Mouse (Mus musculus): ENCODE results near the gene Stxbp3. TPM values are rescaled to one million over a fixed set of nuclear protein-coding genes. Genes with fewer than 3 reads are reported as not detected.

Gene Stxbp3
- polyA plus RNA-seq, 1 experiment from 2014 or later, result 29.3 TPM

DNA sequence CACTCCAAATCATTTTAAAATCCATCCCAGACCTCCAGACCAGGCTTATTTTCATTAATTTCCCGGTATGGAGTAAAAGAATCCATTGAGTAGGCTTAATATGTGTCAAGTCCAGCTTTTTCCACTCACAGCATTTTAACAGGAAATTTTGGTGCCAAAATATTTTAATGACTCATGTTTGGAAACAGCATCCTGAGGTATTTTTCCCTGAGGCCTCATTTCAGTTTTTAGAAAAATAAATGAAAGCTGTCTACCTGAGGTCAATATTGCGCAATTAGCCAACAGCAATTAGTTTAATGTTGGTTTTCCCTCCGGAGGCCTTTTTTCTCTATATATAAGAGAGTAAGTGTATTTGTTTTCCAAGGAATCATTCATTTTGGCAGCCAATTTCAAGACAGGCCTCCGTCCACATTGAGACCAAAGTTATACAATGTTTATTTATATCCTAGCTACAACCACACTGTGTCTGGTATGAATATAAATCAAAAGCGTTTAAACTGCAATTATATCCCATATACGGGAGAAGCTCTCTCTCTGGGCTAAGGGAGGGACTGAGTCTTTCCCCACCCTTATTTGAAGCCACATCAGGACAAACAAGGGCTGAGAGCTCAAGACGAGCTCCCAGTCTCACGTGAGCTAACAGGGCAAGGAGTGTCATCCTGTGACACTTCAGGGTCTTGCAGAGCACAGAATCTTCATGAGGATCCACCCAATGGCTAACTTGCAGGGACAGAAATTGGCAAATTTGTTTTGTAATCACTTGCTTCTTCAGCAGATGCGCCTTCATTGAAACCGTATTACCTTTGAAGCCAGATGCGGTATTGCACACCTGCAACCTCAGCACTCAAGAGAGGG is 80.5 kb downstream of the Stxbp3 start:
- Histone ChIP-seq H3K4me3 (no peak overlapping the region), H3K27ac (no peak overlapping the region), H3K9ac (no peak overlapping the region), H3K4me2 (replicated peaks) (no peak overlapping the region), H3K36me3 (no peaks in the 10 kb centered on the region), H3K9me3 (no peaks in the 10 kb centered on the region), H3K4me1 (0 out of 2 replicates have a peak, but pooled peaks cover 2% of the 10 kb centered on the region), H3K27me3 (no peaks in the 10 kb centered on the region)
- WGBS, result 70% methylated on average over 11 of the region's 11 CpGs
- ATAC-seq (ENCODE audit: insufficient number of reproducible peaks, insufficient read depth, low FRiP score, low TSS enrichment), result no peak

DNA sequence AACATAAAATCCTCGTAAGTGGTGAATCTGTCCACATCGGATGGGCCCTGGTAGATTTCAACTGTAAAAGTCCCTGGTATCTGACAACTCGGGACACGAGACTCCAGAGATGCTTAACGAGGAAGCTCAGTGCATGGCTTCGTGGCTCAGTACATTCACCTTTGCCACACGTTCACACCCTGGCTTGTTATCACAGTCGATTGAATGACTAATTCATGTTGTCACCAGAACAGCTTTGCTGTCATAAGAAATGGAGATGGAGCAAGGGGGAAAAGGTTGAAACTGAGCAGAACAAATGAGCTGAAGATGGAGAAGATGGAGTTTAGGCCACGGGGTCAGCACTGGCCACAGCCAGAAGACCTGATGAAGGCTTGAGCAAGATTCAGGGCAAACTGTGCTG is 82.8 kb downstream of the Stxbp3 start:
- Histone ChIP-seq H3K27me3 (no peaks in the 10 kb centered on the region), H3K27ac (no peak overlapping the region), H3K36me3 (no peaks in the 10 kb centered on the region), H3K9me3 (no peaks in the 10 kb centered on the region), H3K4me3 (no peak overlapping the region), H3K4me2 (replicated peaks) (no peak overlapping the region), H3K4me1 (peaks cover 2% of the 10 kb centered on the region; the same call in 1 of the 2 replicates), H3K9ac (no peak overlapping the region)
- WGBS, result 72% methylated on average over 9 of the region's 9 CpGs
- no peak for ATAC-seq (ENCODE audit: insufficient number of reproducible peaks, insufficient read depth, low FRiP score, low TSS enrichment)

DNA sequence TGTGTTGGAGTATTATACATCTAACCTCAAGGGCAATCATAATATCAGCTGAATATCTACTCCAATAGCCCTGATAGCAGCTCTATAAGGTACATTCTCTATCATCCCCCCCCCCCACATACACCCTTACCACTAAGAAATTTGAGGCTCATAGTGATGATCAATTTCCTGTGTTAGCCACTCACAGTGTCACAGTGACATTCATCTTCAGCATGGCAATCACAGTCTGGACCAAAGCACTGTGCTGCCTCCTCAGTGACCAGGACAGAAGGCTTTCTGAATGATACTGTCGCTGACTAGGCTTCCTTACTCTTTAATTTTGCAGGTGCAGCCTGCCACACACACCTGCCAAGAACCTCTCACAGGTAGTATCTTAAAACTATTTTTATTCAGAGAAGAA is 84.2 kb downstream of the Stxbp3 start:
- no peak overlapping the region for H3K4me3 ChIP-seq
- WGBS, result 73% methylated on average over 1 of the region's 1 CpGs
- no peak overlapping the region for H3K27ac ChIP-seq
- no peak overlapping the region for H3K4me2 ChIP-seq (replicated peaks)
- no peak overlapping the region for H3K9ac ChIP-seq
- no peaks in the 10 kb centered on the region for H3K27me3 ChIP-seq
- ATAC-seq (ENCODE audit: insufficient number of reproducible peaks, insufficient read depth, low FRiP score, low TSS enrichment), result no peak
- H3K36me3 ChIP-seq, result no peaks in the 10 kb centered on the region
- peaks cover 16% of the 10 kb centered on the region; the same call in 1 of the 2 replicates for H3K4me1 ChIP-seq
- no peaks in the 10 kb centered on the region for H3K9me3 ChIP-seq

DNA sequence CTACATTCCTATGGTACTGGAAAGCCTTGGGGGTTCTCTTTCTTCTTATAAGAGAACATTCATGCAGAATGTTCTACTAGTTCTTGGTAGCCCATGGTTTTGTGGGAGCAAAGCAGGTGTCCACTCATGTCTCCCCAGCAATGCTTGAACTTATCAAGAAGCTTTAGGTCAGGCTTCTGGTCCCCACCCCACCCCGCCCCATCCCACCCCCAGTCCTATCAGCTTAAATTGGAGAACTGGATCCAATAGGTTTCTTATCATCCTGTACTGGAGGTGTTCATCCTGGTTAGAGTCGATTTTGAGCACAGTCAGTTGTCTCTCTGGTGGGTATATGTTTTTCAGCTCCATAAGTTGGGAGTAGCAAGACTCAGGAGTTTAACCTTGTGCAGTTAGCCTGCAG is 84.8 kb downstream of the Stxbp3 start:
- ATAC-seq (ENCODE audit: insufficient number of reproducible peaks, insufficient read depth, low FRiP score, low TSS enrichment), result no peak
- no peak overlapping the region for H3K4me3 ChIP-seq
- no peaks in the 10 kb centered on the region for H3K27me3 ChIP-seq
- no peaks in the 10 kb centered on the region for H3K36me3 ChIP-seq
- H3K27ac ChIP-seq, result no peak overlapping the region
- H3K9ac ChIP-seq, result no peak overlapping the region
- peaks cover 16% of the 10 kb centered on the region; the same call in 1 of the 2 replicates for H3K4me1 ChIP-seq
- H3K9me3 ChIP-seq, result no peaks in the 10 kb centered on the region
- WGBS, result 91% methylated on average over 2 of the region's 2 CpGs
- H3K4me2 ChIP-seq (replicated peaks), result no peak overlapping the region

DNA sequence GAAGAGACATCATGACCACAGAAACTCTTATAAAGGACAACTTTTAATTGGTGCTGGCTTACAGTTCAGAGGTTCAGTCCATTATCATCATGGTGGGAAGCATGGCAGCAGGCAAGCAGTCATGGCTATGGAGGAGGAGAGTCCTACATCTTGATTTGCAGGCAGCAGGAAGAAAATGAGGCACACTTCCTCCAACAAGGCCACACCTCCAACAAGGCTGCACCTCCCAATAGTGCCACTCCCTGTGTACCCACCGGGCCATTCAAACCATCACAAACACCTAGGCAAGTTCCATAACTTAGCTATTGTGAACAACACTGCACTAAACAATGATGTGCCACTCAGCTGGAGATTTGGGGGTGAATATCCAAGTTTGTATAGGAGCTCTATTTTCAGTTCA is 85.8 kb downstream of the Stxbp3 start:
- Histone ChIP-seq H3K9me3 (no peaks in the 10 kb centered on the region), H3K36me3 (no peaks in the 10 kb centered on the region), H3K27me3 (no peaks in the 10 kb centered on the region), H3K4me1 (peaks cover 16% of the 10 kb centered on the region; the same call in 1 of the 2 replicates), H3K27ac (no peak overlapping the region), H3K4me3 (no peak overlapping the region), H3K9ac (no peak overlapping the region), H3K4me2 (replicated peaks) (no peak overlapping the region)
- WGBS, result 94% methylated on average over 1 of the region's 1 CpGs
- ATAC-seq (ENCODE audit: insufficient number of reproducible peaks, insufficient read depth, low FRiP score, low TSS enrichment), result no peak

DNA sequence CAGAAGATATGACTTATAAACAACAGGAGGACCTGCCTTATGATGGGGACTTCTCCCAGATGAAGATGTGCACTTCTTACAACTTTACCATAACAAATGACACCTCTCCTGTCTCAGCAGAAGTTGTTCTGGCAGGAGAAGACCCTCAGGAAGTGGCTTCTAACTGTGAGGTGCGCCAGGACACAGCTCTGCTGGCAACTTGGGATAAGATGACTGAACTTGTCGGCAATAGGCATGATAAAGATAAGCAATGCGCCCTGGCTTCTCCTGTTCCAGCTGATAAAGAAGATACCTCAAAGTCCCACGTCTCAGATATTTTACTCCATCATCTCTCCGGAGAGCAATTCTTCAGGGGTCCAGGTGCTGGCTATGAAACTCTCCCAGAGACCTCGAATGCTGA is 88.6 kb downstream of the Stxbp3 start:
- Histone ChIP-seq H3K27me3 (no peaks in the 10 kb centered on the region), H3K36me3 (no peaks in the 10 kb centered on the region), H3K4me1 (peaks cover 13% of the 10 kb centered on the region; the same call in 1 of the 2 replicates), H3K9me3 (no peaks in the 10 kb centered on the region), H3K4me2 (replicated peaks) (no peak overlapping the region), H3K4me3 (no peak overlapping the region), H3K9ac (no peak overlapping the region), H3K27ac (peak overlapping the region; percentile 72; the same call in 1 of the 2 replicates)
- no peak for ATAC-seq (ENCODE audit: insufficient number of reproducible peaks, insufficient read depth, low FRiP score, low TSS enrichment)
- 85% methylated on average over 6 of the region's 6 CpGs for WGBS

DNA sequence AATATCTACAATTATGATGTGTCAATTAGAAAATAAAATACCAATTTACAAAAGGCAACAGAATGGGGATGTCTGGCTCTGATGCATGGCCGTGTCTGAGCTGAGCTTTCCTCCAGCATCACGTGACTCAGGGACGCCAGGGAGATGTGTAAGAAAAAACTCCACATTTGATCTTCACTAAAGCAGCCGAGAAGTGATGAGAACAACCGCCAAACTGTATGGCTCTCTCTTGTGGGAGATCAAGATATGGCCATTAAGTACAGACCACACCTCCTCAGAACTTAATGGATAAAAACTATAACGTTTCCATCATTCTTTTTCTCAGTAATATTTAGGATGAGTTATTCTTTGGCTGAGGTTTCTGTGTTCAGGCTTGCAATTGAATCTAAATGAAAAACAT is 89.3 kb downstream of the Stxbp3 start:
- Histone ChIP-seq H3K4me1 (peaks cover 13% of the 10 kb centered on the region; the same call in 1 of the 2 replicates), H3K4me2 (replicated peaks) (no peak overlapping the region), H3K27ac (no peak overlapping the region), H3K9ac (no peak overlapping the region), H3K9me3 (no peaks in the 10 kb centered on the region), H3K4me3 (no peak overlapping the region), H3K36me3 (no peaks in the 10 kb centered on the region), H3K27me3 (no peaks in the 10 kb centered on the region)
- ATAC-seq (ENCODE audit: insufficient number of reproducible peaks, insufficient read depth, low FRiP score, low TSS enrichment), result 0 out of 2 replicates have a peak, but pooled peaks have one; percentile 47
- 23% methylated on average over 6 of the region's 6 CpGs for whole genome bisulfite sequencing

DNA sequence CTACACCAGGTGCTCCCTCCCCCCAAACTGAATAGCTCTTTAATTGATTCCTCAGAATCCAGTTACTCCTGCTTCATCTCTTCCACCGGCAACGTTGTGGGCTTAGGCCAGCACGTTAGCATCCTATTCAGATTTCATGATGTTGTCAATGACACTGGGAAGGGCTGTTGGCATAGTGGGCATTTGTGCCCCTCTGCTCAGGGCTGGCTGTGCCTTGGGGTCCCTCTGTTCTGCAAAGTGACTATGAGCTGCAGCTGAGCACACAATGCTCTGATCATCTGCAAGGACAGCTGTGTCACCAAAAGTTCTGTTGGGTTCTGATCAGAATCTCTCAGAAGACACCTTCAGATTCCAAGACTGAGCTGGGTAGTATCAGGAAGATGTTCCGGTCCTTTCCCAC is 96.3 kb downstream of the Stxbp3 start:
- no peaks in the 10 kb centered on the region for H3K36me3 ChIP-seq
- no peak for ATAC-seq (ENCODE audit: insufficient number of reproducible peaks, insufficient read depth, low FRiP score, low TSS enrichment)
- H3K27me3 ChIP-seq, result no peaks in the 10 kb centered on the region
- 75% methylated on average over 4 of the region's 4 CpGs for WGBS
- H3K9me3 ChIP-seq, result no peaks in the 10 kb centered on the region
- H3K4me2 ChIP-seq (replicated peaks), result no peak overlapping the region
- no peak overlapping the region for H3K4me3 ChIP-seq
- H3K4me1 ChIP-seq, result 0 out of 2 replicates have a peak, but pooled peaks cover 5% of the 10 kb centered on the region
- H3K27ac ChIP-seq, result no peak overlapping the region
- no peak overlapping the region for H3K9ac ChIP-seq

Other genes starting within 250 kb of the Stxbp3 start
- 17.5 and 17.6 TPM in 2 replicates for gene Wdr47, start 249.2 kb downstream of the Stxbp3 start, polyA plus RNA-seq (2016; fragmentation: Nextera tagmentation; extraction: Ambion mirVana)
- 74.8 and 77.2 TPM in 2 replicates for gene Clcc1, start 186.6 kb downstream of the Stxbp3 start, polyA plus RNA-seq (2016; fragmentation: Nextera tagmentation; extraction: Ambion mirVana)
- 77.0 and 82.5 TPM in 2 replicates for gene Gpsm2, start 118.2 kb downstream of the Stxbp3 start, polyA plus RNA-seq (2016; fragmentation: Nextera tagmentation; extraction: Ambion mirVana)
- 0.36 and 0.51 TPM in 2 replicates for gene Aknad1, start 100.9 kb downstream of the Stxbp3 start, polyA plus RNA-seq (2016; fragmentation: Nextera tagmentation; extraction: Ambion mirVana)
- gene Fndc7, start 49.5 kb upstream of the Stxbp3 start, polyA plus RNA-seq (2016; fragmentation: Nextera tagmentation; extraction: Ambion mirVana), result 0.14 and 0.17 TPM in 2 replicates
- 82.3 and 91.7 TPM in 2 replicates for gene Prpf38b, start 71.2 kb upstream of the Stxbp3 start, polyA plus RNA-seq (2016; fragmentation: Nextera tagmentation; extraction: Ambion mirVana)
- 1.6 and 1.9 TPM in 2 replicates for gene Henmt1, start 99.3 kb upstream of the Stxbp3 start, polyA plus RNA-seq (2016; fragmentation: Nextera tagmentation; extraction: Ambion mirVana)
- gene Gm9857, start 99.9 kb upstream of the Stxbp3 start, polyA plus RNA-seq (2016; fragmentation: Nextera tagmentation; extraction: Ambion mirVana), result not detected in 2 replicates
- gene Fam102b, start 187.1 kb upstream of the Stxbp3 start, polyA plus RNA-seq (2016; fragmentation: Nextera tagmentation; extraction: Ambion mirVana), result 11.6 and 15.1 TPM in 2 replicates
- not detected in 2 replicates for gene Slc25a54, start 239.9 kb upstream of the Stxbp3 start, polyA plus RNA-seq (2016; fragmentation: Nextera tagmentation; extraction: Ambion mirVana)